Mouse (Mus musculus) adrenal gland, postnatal 4 days (tissue): ENCODE results near the gene Srrm4. TPM values are rescaled to one million over a fixed set of nuclear protein-coding genes. Genes with fewer than 3 reads are reported as not detected.

ENCODE experiments used
- DNase-seq, 2 experiments: peaks; one replicate each; pipeline ENCODE4 v3.0.0; 2021 to 2022; ENCODE audit warnings: low spot score in 2 of 2, mixed read lengths in 2 of 2
- total RNA-seq, 2 experiments: library from RNA; stranded (reverse); gene quantifications; 2 replicates each; pipeline ENCODE4 v1.2.3; 2021

The Srrm4 gene
- total RNA-seq, 2 experiments from 2014 or later = 4.9 to 5.2 TPM

DNA sequence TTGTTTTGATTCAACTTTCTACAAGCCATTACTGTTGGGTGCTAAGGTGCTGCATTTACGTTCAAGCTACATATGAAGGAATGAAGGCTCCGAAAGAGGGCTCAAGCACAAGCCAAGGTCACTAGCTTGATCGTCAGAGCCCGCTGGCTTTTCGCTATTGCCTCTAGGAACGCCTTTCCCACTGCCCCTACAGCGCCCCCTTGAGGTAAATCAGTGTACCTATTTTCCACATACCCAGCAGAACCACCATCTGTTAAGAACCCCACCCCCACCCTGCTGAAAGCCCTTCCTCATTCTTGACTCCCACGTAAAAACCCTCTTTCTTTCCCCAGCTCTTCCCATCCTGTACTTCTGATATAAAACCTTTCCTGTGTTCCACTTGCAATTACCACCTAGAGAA lies 35.0 kb downstream of the Srrm4 start:
- DNase-seq = no peak

DNA sequence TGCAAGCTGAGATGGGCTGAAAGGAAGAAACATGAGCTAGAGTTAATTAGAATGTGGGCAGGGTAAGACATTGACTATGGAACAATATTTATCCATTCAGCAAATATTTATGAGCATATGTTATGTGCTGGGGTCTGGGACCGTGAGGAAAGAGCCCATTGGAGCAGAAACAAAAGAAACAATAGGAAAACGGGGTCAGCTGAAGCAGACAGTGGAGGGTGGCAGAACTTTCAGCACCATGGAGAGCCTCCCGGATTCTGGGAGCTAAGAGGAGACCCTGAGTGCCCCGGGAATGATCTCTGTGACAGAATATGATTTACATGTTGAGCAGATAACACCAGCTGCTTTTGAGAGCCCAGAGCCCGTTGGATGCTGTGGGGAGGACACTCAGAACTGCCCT lies 37.7 kb downstream of the Srrm4 start:
- no peak for DNase-seq

DNA sequence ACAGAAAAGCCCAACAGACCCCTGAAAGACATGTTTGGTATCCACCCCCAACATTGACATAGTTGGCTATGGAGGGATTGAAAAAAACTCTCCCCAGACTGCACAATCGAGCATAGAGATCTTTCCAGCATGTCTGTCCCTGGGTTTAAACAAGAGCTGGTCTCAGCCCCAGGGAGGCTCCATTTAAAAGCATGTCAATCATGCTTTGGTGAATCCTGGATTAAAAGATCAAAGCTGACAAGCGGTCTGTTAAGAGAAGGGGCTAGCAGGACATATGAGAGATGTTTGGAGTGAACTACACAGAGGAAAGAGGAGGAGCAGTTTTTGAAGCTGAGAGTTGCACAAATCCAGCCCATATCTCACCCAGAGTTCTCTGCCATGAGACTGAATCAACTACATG lies 38.5 kb downstream of the Srrm4 start:
- DNase-seq = no peak

DNA sequence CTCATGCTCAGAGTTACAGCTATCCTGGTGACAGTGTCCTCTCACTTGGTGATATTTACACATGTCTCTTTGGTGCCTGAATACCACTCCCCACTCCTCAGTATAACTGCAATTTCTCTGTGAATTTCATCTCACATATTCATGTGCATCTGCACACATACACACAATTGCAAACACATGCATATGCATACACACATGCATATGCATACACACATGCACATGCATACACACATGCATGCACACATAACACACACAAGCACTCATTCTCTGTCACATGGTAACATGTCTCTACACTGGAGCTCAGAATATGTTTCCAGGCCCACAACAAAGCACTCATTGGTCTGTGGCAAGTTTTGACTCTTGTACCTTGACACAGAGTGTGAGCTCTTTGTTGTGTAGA lies 39.0 kb downstream of the Srrm4 start:
- DNase-seq = no peak

DNA sequence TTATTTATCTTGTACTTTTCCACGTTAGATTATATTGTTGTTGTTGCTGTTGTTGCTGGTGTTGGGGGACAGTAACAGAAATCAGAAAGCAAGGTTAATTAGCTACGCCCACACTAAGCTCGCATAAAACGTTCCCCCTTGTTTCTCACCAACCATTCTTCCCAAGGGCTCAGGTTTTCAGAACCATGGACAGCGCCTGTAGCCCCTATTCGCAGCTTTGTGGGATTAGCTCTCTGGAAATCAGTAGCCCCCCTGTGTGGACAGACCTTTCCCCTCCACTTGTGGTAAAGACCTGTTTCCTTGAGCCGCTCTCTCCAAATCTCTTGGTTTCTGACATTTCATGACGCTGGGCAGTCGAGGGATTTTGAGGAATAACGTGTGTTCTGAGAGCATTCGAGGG lies 45.9 kb downstream of the Srrm4 start:
- DNase-seq = no peak

DNA sequence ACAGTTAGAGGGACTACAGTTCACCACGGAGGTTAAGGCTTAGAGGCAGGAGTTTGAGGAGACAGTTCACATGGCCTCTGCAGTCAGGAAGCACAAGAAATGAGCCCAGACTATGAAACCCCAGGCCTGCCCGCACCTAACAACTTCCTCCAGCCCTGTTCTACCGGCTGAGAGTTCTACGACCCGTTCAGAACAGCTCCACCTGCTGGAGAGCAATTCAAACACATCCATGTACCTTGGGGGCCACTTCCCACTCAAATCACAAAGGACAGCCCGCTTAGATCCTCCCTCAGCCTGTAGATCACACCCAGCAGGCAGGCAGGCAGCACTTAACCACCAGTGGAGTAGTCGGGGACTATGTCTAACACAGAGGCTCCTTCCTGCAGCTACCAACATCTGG lies 49.3 kb downstream of the Srrm4 start:
- DNase-seq = no peak

DNA sequence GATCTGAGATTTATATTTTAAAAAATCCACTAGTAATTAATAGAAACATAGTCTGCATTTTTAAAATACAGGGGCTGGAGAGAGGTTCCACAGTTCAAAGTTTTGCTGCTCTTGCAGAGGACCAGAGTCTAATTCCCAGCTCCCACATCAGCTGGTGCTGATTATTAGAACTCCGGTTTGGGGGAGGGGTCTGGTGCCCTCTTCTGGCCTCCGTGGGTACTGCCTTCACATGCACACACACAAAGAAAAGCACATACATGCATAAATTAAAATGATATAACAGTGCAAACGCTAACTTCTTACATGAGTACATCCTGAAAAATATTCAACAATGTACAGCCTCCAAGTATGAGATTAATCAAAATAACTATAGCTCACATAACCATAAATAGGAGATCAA lies 50.5 kb downstream of the Srrm4 start:
- DNase-seq = no peak

DNA sequence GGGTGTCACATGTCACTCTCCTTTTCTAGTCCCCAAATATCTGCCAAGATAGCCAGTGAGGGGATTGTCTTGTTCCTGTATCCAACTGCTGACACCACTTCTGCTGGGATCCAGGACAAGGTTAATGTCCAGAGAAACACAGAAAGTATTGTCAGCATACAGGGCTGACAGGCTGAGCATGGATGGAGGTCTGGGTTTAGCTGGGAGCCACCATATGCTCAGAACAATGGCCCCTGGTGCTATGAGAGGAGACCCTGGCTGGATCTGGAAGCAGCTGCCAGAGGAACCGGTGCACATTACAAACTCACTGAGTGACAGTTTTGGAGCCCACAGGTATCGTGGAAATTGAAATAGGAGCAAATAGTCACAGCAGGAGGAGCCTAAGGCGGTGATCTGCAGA lies 52.3 kb downstream of the Srrm4 start:
- no peak for DNase-seq

DNA sequence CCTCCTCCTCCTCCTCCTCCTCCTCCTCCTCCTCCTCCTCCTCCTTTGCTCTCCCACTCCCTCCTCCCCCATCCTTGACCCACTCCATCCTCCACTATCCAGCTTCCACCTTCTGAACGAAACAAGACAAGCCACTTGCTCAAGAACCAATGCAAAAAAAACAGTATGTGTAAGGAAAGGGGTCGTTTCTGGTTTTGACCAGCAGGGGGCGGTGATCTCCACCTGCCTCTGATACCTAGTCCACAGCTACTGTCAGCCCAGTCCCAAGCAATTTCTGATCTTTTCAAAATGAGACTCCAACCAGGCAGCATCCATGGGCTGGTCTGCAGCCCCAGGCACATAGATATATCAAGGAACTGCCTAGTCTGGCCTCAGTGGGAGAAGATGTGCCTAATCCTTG lies 53.1 kb downstream of the Srrm4 start:
- DNase-seq = no peak

DNA sequence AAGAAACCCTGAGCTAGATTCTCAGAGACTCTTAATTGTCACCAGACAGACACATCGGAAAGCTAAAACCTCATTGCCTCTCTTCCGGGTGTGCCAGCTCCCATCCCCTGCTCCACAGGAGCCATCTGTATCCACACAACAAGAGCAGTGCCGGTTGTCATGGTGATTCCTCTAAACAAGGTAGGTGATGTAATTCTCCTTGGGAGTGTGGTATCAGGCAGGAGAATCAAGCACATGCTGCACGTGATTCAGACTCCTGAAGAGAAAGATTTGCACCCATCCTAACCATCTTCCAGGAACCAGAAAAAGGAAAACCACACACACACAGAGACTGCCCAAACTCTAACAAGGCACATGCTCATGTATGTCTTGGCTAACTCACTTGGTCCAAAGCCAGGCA lies 65.3 kb downstream of the Srrm4 start:
- DNase-seq = no peak

DNA sequence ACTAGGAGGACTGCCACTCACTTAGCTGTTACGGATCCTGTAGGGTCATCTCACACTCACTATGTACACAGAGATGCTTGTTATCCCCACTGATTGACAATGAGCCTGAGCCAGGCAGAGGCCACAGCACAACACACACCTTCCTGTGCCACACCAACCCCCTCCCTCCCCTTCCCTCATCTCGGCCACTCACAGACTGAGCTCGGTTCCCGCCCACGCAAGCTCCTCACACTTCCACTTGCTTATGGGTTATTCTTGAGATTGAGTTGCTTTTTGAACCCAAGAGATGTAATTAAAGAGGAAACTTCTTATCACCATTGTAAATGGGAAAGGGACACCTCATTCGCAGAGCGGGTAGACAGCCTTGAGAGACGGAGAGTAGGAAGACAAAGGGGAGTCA lies 66.3 kb downstream of the Srrm4 start:
- no peak for DNase-seq

DNA sequence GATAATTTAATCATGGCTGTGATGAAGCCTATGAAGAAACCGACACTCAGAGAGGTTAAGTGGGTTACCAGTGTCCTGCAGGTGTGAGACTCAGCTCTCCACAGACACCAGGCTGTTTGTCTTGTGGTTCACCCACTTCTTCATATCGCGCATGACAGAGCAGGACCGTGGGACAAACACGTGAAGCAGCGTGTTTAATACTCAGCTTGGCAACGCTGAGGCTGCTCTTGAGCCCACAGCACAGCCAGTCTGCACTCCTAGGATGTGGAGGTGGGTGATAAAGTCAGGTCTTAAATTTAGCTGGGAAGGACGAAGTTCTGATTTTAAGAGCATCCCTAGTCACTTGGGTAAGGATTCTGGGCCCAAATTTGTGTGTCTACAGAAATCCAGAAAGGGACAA lies 68.1 kb downstream of the Srrm4 start:
- DNase-seq = no peak

DNA sequence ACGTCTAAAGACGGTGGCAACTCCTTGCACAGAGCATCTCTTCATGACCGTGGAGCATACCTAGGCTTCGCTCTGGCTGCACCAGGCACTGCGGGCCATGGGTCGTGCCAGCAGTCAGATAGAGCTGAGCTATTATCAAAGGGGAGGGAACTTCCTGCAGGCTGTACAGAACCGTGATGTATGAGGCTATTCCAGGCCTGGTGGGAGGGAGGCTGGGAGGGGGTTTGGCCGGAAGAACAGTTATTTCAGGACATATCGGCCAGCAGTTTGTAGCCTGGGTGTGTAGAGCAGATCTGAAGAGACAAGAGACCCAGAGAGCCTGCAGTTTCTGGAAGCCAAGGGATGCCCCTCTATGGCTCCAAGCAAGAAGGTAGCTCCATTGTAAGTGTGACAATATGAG lies 68.5 kb downstream of the Srrm4 start:
- no peak for DNase-seq

DNA sequence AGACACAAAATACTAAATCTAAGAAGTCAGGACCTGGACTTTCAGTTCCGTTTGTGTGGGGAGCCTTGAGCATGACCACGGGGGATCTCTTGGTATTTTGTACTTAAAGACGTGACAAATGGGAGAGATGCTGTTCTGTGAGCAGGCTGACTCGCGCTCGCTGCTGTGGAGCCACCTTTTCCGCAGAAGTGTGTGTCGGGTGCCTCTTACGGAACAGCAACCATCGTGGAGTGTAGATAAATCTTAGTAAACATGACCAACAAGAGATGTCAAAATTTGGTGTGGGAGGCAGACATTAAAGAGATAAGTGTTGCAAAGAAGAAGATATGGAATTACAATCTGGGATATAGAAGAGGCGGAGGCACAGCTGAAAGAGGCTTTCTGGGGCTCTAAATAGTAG lies 69.3 kb downstream of the Srrm4 start:
- DNase-seq = no peak

DNA sequence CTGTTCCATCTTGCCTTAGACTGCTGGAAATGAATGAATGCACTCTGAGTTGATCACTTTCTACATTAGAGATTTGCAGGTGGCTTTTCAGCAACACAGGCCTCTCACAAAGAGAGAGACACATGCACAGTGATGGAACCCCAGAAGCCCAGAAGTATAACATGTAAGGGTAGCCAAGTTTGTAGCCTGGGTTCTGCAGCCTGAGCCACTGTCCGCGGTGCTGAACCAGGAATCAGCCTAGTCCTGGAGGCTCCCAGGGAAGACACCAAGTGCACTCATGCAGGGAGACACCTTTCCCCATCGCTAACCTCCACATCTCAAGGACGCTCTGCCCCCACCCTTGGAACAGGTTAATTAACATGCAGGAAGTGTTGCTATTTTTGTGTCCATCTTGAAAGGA lies 73.6 kb downstream of the Srrm4 start:
- no peak for DNase-seq

DNA sequence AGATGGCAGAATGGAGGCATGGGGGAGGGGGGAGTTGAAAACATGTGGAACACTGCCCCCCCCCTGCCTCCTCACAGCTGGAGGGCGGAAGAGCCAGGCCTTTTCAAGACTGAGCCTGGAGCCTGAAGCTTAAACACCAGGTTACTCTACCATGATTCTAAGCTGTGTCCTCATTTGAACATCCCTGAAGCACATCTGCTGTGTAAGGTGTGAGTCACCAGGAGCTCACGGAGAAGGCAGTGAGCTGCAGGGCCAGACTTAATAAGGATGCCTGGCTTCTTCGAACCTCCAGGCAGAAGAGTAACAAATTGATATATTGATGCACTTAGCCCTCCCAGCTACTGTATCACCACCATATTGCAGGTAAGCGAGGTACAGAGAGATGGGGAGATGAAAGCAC lies 79.5 kb downstream of the Srrm4 start:
- no peak for DNase-seq

DNA sequence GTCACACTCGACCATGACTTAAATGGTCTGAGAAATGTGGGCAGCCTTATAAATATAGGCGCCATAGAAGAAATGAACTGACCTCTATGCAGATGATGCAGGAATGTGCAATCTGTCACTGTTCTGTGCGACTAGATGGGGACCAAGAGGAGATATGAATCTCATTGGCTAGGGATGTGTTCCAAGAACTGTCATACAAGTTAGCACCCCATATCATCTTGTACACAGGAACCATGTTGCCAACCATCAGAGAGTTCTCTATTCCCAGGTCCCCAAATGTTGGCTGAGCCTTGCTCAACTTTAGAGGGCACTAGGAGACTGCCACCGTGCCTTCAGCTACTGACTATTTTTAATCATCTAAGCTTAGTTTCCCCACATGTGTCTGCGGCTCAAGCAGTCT lies 81.4 kb downstream of the Srrm4 start:
- DNase-seq = no peak

DNA sequence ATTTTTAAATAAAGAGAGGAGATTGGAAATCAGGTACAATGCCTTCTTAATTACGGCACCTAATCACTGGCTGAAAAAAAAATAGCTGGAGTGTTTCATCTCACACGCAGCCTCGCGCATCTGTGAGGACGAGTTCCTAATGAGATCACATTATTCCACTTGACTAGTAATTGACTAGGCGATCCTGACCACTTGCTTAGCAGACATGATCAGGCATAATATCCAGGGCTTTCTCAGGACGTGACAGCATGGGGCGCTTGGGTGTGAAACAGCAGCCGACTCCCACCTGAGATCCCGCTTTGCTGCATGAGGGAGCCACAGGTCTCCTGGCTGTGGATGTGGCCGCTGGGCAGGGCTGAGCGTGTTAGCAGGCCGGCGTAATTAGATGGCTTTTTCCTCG lies 90.3 kb downstream of the Srrm4 start:
- no peak for DNase-seq

DNA sequence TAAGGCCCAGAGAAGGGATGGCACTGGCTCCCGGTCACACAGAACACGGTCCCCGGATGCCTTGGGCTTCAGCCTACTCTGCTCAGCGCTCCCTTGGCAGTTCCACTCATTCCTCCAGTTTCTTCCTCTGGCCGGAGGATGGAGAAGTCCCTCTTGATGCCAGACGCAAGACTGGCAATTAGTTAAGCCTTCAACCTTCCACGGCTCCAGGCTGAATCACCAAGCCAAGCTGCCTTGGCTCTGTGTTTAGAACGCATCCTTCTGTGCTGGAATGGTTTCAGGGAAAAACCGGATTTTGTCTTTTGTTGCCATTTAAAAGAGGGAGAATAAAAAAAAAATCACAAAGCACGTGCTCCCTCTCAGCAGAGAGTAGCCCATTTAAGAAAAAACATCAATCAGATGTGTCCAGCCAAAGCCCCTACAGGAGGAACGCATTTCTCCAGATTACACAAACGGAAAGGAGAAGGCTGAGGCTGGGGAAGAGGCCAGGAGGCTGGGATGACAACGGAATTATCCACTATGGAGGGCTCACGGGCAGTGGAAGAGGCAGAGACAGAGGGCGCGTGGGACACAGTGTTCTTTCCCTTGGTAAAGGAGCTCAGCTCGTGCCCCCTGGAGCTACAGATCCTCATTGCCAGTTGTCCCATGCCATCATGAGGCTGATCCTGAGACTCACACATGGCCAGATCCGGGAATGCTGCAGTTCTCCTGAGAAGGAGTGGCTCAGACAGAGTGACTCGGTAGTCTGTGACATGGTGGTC lies 92.6 kb downstream of the Srrm4 start:
- no peak for DNase-seq

DNA sequence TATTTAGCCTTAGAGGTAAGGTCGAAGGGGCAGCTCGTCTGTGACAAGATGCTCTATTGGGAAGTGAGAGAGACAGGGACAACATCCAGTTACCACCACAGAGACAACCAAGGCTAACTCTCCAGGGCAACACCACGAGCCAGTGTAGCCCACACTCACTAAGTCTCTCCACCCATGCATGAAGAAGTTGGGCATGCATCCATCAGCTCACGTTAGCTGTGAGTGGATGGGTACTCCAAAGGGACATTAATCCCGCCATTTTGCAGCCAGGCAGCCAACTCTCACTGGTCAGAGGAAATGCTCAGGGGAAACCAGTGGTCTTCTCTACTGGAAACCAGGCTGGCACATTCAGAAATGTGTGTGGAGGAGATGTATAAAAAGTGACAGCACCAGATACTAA lies 93.8 kb downstream of the Srrm4 start:
- DNase-seq = no peak

DNA sequence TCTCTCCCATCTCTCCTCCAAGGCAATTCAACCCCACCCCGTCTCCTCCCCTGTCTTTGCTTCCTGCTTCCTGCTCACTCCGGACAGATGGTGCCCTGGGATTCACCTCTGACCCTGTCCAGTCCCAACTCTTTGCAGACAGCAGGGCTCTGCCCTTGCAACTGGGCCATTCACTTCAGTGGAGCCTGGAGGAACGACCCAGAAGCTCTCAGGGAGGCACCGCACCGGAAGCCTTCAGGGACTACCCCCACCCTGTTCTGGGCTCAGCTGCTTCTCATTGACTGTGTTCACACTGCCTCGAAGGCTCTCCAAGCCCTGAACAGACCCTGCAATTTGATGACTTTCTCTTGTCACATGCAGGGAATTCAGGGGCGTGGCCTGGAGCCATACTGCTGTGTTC lies 94.4 kb downstream of the Srrm4 start:
- DNase-seq = no peak

DNA sequence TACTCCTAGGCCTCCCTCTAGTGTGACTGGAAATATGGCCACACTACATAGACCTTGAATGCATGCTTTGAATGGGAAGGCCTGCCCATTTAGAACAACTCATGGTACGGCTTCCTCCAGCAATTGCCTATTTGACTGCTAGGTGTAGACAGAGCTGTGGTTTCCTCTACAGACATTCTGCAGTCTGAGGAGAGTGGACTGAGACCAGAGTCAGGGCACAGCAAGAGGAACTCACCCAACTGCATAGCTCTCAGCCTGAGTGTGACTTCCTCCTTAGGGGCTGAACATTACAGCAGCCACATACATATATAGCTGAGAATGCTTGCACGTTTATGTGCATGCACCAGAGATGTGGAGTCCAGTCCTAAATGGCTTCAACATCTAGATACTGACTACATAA lies 94.9 kb downstream of the Srrm4 start:
- DNase-seq = no peak

DNA sequence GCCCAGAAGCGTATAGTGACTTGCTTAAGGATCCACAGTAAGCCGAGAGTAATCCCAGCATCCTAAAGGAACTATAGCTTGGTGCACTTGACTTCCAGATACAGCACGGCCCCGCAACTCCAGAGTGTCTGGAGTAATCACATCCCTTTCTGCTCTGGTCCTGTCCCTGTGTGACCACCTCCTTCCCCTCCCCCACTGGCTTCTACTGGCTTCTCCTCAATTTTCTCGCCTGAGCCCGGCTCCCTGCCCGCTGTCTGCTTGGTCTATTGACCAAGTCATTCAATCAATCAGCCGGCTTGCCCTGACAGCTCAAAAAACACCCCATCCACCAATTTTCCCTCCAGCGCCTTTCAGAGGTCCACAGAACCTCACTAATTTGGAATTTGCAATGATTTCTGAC lies 96.2 kb downstream of the Srrm4 start:
- DNase-seq = no peak

DNA sequence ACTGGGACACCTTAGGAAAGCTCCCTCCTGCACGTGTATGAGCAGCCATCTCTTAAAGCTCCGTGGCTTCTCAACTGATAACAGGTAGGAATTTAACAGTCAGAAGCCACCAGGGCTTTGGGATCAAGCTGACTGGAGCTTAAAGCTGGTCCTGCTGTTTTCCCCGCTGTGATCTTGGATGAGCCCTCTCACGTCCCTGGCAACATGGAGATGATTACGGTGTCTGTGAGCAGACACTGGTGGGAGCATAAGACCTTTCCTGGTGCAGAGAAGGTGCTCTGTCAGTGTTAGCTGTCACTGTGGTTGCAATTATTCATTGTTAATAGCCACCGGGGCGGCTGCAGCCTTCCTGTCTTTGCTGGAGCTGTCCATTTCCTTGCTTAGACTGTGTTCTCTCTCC lies 97.2 kb downstream of the Srrm4 start:
- DNase-seq = no peak
